Mouse (Mus musculus) cerebellum, postnatal 25 days (tissue): ENCODE data around the gene Gm20792.
"Not testable (repeated sequence)": the region's sequence is repeated elsewhere in the genome, so short reads cannot be mapped to it uniquely, and the experiment has no call there.

Source experiments
- DNase-seq, 2 experiments: peaks; one replicate each; pipeline ENCODE4 v3.0.0; 2021; ENCODE audit warnings: mixed read lengths in 2 of 2

Gm20792 gene

GRCm38 (mm10) chrY:48311555-48311954, at the start of gene Gm20792:
Gm20792 (plus strand) TSS chrY:48311855.
- not testable (repeated sequence) for DNase-seq
